Mouse (Mus musculus): Measurements from ENCODE around the gene Fam90a1b. TPM values are rescaled to one million over a fixed set of nuclear protein-coding genes. Genes with fewer than 3 reads are reported as not detected.
"Not testable (repeated sequence)": the region's sequence is repeated elsewhere in the genome, so short reads cannot be mapped to it uniquely, and the experiment has no call there.

The Fam90a1b gene
- not detected in 2 replicates for polyA plus RNA-seq (2011; ENCODE audit: insufficient read depth, insufficient read length, low read depth, missing spikeins)

GRCm38 (mm10) chrX:94366670-94367241 is at the start of gene Fam90a1b, which contains the start of gene Apoo:
Gene Fam90a1b (minus strand): TSS chrX:94366777.
Gene Apoo (plus strand): TSS chrX:94367117.
- peaks cover 1% of the 10 kb centered on the region for H3K4me1 ChIP-seq (ENCODE audit: control insufficient read depth, insufficient read depth, low read length)
- H3K9ac ChIP-seq (ENCODE audit: low read depth, poor library complexity, severe bottlenecking) = peak within 1 kb of the TSS; percentile 78
- H3K27me3 ChIP-seq (ENCODE audit: control insufficient read depth, insufficient read depth, low read length, poor library complexity, severe bottlenecking) = peaks cover 3% of the 10 kb centered on the region
- peak; percentile 44 for TF ChIP-seq CTCF (IDR thresholded peaks at IDR 0.05; ENCODE audit: low read depth, low read length)
- peak; percentile 15 for TF ChIP-seq POLR2A (IDR thresholded peaks at IDR 0.05; ENCODE audit: insufficient read depth, low read length)
- 0 out of 2 replicates have a peak, but pooled peaks have one; percentile 5 for TF ChIP-seq EP300 (IDR thresholded peaks at IDR 0.05; ENCODE audit: insufficient read depth, low read depth, low read length)
- no peak within 1 kb of the TSS for H3K27ac ChIP-seq (ENCODE audit: insufficient read depth, low read length)
- H3K36me3 ChIP-seq (ENCODE audit: control insufficient read depth, insufficient read depth, low read length, poor library complexity, severe bottlenecking) = no peaks in the 10 kb centered on the region
- H3K9me3 ChIP-seq (replicated peaks; ENCODE audit: control insufficient read depth, insufficient read depth, low read length, poor library complexity, severe bottlenecking) = no peaks in the 10 kb centered on the region
- peak within 1 kb of the TSS; percentile 90 for H3K4me3 ChIP-seq (ENCODE audit: low read depth, low read length)

DNA sequence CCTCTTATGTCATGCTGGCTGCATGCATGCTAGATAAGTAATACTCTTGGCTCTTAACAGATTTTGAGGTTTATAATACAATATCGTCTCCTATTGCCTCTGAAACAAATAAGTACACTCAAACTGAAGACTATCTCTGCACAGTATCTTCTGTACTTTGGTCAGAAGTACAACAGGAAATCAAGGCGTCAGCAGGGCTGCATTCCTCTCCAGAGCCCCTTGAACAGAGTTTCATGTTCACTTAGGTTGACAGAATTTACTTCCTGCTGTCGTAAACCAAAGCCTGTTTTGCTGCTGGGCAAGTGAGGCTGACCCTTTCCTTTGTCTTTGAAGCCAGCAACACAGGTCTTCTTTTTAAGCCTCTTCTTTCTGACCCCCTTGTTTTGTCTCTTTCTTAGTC is 42.4 kb upstream of the Fam90a1b start:
- no peaks in the 10 kb centered on the region for H3K4me1 ChIP-seq (ENCODE audit: control insufficient read depth, insufficient read depth, low read length)
- H3K4me3 ChIP-seq (ENCODE audit: low read depth, low read length) = no peak overlapping the region
- no peak overlapping the region for H3K27ac ChIP-seq (ENCODE audit: insufficient read depth, low read length)
- no peaks in the 10 kb centered on the region for H3K9me3 ChIP-seq (replicated peaks; ENCODE audit: control insufficient read depth, insufficient read depth, low read length, poor library complexity, severe bottlenecking)
- H3K27me3 ChIP-seq (ENCODE audit: control insufficient read depth, insufficient read depth, low read length, poor library complexity, severe bottlenecking) = no peaks in the 10 kb centered on the region
- no peaks in the 10 kb centered on the region for H3K36me3 ChIP-seq (ENCODE audit: control insufficient read depth, insufficient read depth, low read length, poor library complexity, severe bottlenecking)
- H3K9ac ChIP-seq (ENCODE audit: low read depth, poor library complexity, severe bottlenecking) = no peak overlapping the region
- TF ChIP-seq POLR2A (IDR thresholded peaks at IDR 0.05; ENCODE audit: insufficient read depth, low read length) (no peak), EP300 (IDR thresholded peaks at IDR 0.05; ENCODE audit: insufficient read depth, low read depth, low read length) (no peak), CTCF (IDR thresholded peaks at IDR 0.05; ENCODE audit: low read depth, low read length) (no peak)

DNA sequence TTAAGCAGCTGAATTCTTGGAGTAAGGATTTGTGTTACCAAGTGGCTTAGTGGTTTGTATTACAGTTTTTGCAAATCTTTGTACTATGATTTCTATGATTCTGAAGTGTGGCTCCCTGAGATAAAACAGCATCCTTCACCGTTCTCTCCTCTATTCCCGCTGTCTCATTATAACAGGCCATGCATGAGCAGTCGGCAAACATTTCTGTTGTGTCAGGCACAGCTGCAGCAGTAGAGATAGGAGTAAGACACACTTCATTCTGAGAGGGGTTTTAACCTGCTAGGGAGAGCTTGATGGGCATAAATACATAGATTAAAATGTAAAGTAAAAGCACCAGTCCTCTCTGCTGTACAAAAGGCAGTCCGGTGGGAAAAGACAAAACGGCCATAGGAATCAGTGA is 12.2 kb upstream of the Fam90a1b start:
- Histone ChIP-seq H3K4me3 (ENCODE audit: low read depth, low read length) (no peak overlapping the region), H3K9me3 (replicated peaks; ENCODE audit: control insufficient read depth, insufficient read depth, low read length, poor library complexity, severe bottlenecking) (no peaks in the 10 kb centered on the region), H3K36me3 (ENCODE audit: control insufficient read depth, insufficient read depth, low read length, poor library complexity, severe bottlenecking) (no peaks in the 10 kb centered on the region), H3K27ac (ENCODE audit: insufficient read depth, low read length) (no peak overlapping the region), H3K27me3 (ENCODE audit: control insufficient read depth, insufficient read depth, low read length, poor library complexity, severe bottlenecking) (no peaks in the 10 kb centered on the region), H3K9ac (ENCODE audit: low read depth, poor library complexity, severe bottlenecking) (no peak overlapping the region), H3K4me1 (ENCODE audit: control insufficient read depth, insufficient read depth, low read length) (no peaks in the 10 kb centered on the region)
- TF ChIP-seq EP300 (IDR thresholded peaks at IDR 0.05; ENCODE audit: insufficient read depth, low read depth, low read length) (no peak), POLR2A (IDR thresholded peaks at IDR 0.05; ENCODE audit: insufficient read depth, low read length) (no peak), CTCF (IDR thresholded peaks at IDR 0.05; ENCODE audit: low read depth, low read length) (no peak)

- H3K4me1 ChIP-seq (ENCODE audit: control insufficient read depth, insufficient read depth, low read length) = peaks cover 1% of the 10 kb centered on the region
- H3K9ac ChIP-seq (ENCODE audit: low read depth, poor library complexity, severe bottlenecking) = peak overlapping the region; percentile 78
- no peaks in the 10 kb centered on the region for H3K36me3 ChIP-seq (ENCODE audit: control insufficient read depth, insufficient read depth, low read length, poor library complexity, severe bottlenecking)
- peak overlapping the region; percentile 90 for H3K4me3 ChIP-seq (ENCODE audit: low read depth, low read length)
- no peak for TF ChIP-seq CTCF (IDR thresholded peaks at IDR 0.05; ENCODE audit: low read depth, low read length)
- no peak for TF ChIP-seq EP300 (IDR thresholded peaks at IDR 0.05; ENCODE audit: insufficient read depth, low read depth, low read length)
- no peak for TF ChIP-seq POLR2A (IDR thresholded peaks at IDR 0.05; ENCODE audit: insufficient read depth, low read length)
- no peaks in the 10 kb centered on the region for H3K9me3 ChIP-seq (replicated peaks; ENCODE audit: control insufficient read depth, insufficient read depth, low read length, poor library complexity, severe bottlenecking)
- H3K27me3 ChIP-seq (ENCODE audit: control insufficient read depth, insufficient read depth, low read length, poor library complexity, severe bottlenecking) = peaks cover 3% of the 10 kb centered on the region
- H3K27ac ChIP-seq (ENCODE audit: insufficient read depth, low read length) = no peak overlapping the region
These were observed 671 bp upstream of the Fam90a1b start for GRCm38 (mm10) chrX:94367248-94367647.

- H3K27me3 ChIP-seq (ENCODE audit: control insufficient read depth, insufficient read depth, low read length, poor library complexity, severe bottlenecking) = peaks cover 3% of the 10 kb centered on the region
These were observed 548 bp downstream of the Fam90a1b start for GRCm38 (mm10) chrX:94366029-94366428.

GRCm38 (mm10) chrX:94365381-94365925 is 1.1 kb downstream of the Fam90a1b start:
- TF ChIP-seq EP300 (IDR thresholded peaks at IDR 0.05; ENCODE audit: insufficient read depth, low read depth, low read length) (no peak), POLR2A (IDR thresholded peaks at IDR 0.05; ENCODE audit: insufficient read depth, low read length) (no peak), CTCF (IDR thresholded peaks at IDR 0.05; ENCODE audit: low read depth, low read length) (no peak)
- H3K27ac ChIP-seq (ENCODE audit: insufficient read depth, low read length) = no peak overlapping the region
- H3K9me3 ChIP-seq (replicated peaks; ENCODE audit: control insufficient read depth, insufficient read depth, low read length, poor library complexity, severe bottlenecking) = no peaks in the 10 kb centered on the region
- peaks cover 1% of the 10 kb centered on the region for H3K4me1 ChIP-seq (ENCODE audit: control insufficient read depth, insufficient read depth, low read length)
- no peak overlapping the region for H3K9ac ChIP-seq (ENCODE audit: low read depth, poor library complexity, severe bottlenecking)
- no peak overlapping the region for H3K4me3 ChIP-seq (ENCODE audit: low read depth, low read length)
- H3K27me3 ChIP-seq (ENCODE audit: control insufficient read depth, insufficient read depth, low read length, poor library complexity, severe bottlenecking) = peaks cover 3% of the 10 kb centered on the region
- no peaks in the 10 kb centered on the region for H3K36me3 ChIP-seq (ENCODE audit: control insufficient read depth, insufficient read depth, low read length, poor library complexity, severe bottlenecking)

More at GRCm38 (mm10) chrX:94366029-94366428, 548 bp downstream of the Fam90a1b start:
- Histone ChIP-seq H3K27ac (ENCODE audit: insufficient read depth, low read length) (no peak overlapping the region), H3K4me3 (ENCODE audit: low read depth, low read length) (peak overlapping the region; percentile 46; the same call in 1 of the 2 replicates), H3K4me1 (ENCODE audit: control insufficient read depth, insufficient read depth, low read length) (peaks cover 1% of the 10 kb centered on the region), H3K9me3 (replicated peaks; ENCODE audit: control insufficient read depth, insufficient read depth, low read length, poor library complexity, severe bottlenecking) (no peaks in the 10 kb centered on the region), H3K9ac (ENCODE audit: low read depth, poor library complexity, severe bottlenecking) (no peak overlapping the region), H3K36me3 (ENCODE audit: control insufficient read depth, insufficient read depth, low read length, poor library complexity, severe bottlenecking) (no peaks in the 10 kb centered on the region)
- TF ChIP-seq EP300 (IDR thresholded peaks at IDR 0.05; ENCODE audit: insufficient read depth, low read depth, low read length) (no peak), CTCF (IDR thresholded peaks at IDR 0.05; ENCODE audit: low read depth, low read length) (no peak), POLR2A (IDR thresholded peaks at IDR 0.05; ENCODE audit: insufficient read depth, low read length) (no peak)

- not testable (repeated sequence) for H3K36me3 ChIP-seq (ENCODE audit: control insufficient read depth, insufficient read depth, low read length, poor library complexity, severe bottlenecking); H3K9ac ChIP-seq (ENCODE audit: low read depth, poor library complexity, severe bottlenecking); H3K27me3 ChIP-seq (ENCODE audit: control insufficient read depth, insufficient read depth, low read length, poor library complexity, severe bottlenecking); H3K4me3 ChIP-seq (ENCODE audit: low read depth, low read length); H3K27ac ChIP-seq (ENCODE audit: insufficient read depth, low read length); H3K9me3 ChIP-seq (replicated peaks; ENCODE audit: control insufficient read depth, insufficient read depth, low read length, poor library complexity, severe bottlenecking); H3K4me1 ChIP-seq (ENCODE audit: control insufficient read depth, insufficient read depth, low read length)
These were observed 22.9 kb downstream of the Fam90a1b start for GRCm38 (mm10) chrX:94343638-94344037.

Measured in ES-Bruce4 (cell line).